Mouse (Mus musculus) bone marrow macrophage, adult 2 months (primary cell): Measurements from ENCODE around the gene Crx.

Experiments used
- CTCF ChIP-seq: IDR thresholded peaks from 2 replicates; pipeline ENCODE4 v1.5.1; 2012; ENCODE audit warnings: low read depth, mild to moderate bottlenecking, low read length, moderate library complexity
- POLR2A ChIP-seq: IDR thresholded peaks from 2 replicates; pipeline ENCODE4 v1.6.1; 2012; ENCODE audit warnings: mild to moderate bottlenecking, low read depth, low read length, borderline replicate concordance

DNA sequence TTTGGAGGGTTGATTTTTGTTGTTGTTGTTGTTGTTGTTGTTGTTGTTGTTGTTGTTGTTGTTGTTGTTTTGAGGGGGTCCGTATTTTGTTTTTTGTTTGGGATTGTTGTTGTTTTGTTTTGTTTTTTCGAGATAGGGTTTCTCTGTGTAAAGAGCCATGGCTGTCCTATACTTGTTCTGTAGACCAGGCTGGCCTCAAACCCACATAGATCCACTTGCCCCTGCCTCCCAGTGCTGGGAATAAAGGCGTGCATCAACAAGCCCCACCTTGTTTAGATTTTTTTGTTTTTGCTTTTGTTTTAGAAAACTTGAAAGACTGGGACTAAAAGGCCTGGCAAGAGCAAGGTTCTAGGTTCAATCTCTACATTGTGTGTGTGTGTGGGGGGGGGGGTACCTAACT lies 2.1 kb upstream of the Crx start:
- no peak for TF ChIP-seq CTCF
- no peak for TF ChIP-seq POLR2A
